Mouse (Mus musculus) olfactory bulb, adult 2 months (tissue): ENCODE results near the gene Khk. TPM values are rescaled to one million over a fixed set of nuclear protein-coding genes. Genes with fewer than 3 reads are reported as not detected.

Experiments
- H3K27ac ChIP-seq: fragments of 200-500 bp; 2 replicates; pipeline ENCODE4 v1.5.1; 2012; ENCODE audit warnings: low read depth, low read length; ENCODE audit not compliant: insufficient read depth
- H3K4me1 ChIP-seq: fragments of 200-500 bp; 2 replicates; pipeline ENCODE4 v1.6.1; 2012; ENCODE audit warnings: low read length; ENCODE audit not compliant: control insufficient read depth, insufficient read depth
- H3K4me3 ChIP-seq: fragments of 200-500 bp; 2 replicates; pipeline ENCODE4 v1.5.1; 2012; ENCODE audit warnings: mild to moderate bottlenecking, low read depth, low read length, moderate library complexity; ENCODE audit not compliant: insufficient read depth
- CTCF ChIP-seq: fragments of 200-500 bp; IDR thresholded peaks from 2 replicates; pipeline ENCODE4 v1.5.1; 2012; ENCODE audit warnings: low read depth, mild to moderate bottlenecking, low read length, moderate library complexity; ENCODE audit not compliant: insufficient read depth
- POLR2A ChIP-seq: fragments of 200-500 bp; IDR thresholded peaks from 2 replicates; pipeline ENCODE4 v1.6.1; 2012; ENCODE audit warnings: mild to moderate bottlenecking, low read depth, low read length, moderate library complexity; ENCODE audit not compliant: insufficient read depth
- WGBS: fragments of 180-500 bp; shearing (Covaris S2); methylation state at CpG from one replicate; pipeline ENCODE4 v1.1.7; 2018; 5-methylcytosine and 5-hydroxymethylcytosine counted together
- polyA plus RNA-seq: library from polyadenylated mRNA; stranded (reverse); fragments of >200 nt; gene quantifications from 2 replicates; pipeline ENCODE4 v1.2.4, GENCODE M21; 2012; ENCODE audit warnings: low replicate concordance; ENCODE audit not compliant: missing spikeins, insufficient read depth, insufficient read length

Gene Khk
- polyA plus RNA-seq, 1 experiment: not detected

DNA sequence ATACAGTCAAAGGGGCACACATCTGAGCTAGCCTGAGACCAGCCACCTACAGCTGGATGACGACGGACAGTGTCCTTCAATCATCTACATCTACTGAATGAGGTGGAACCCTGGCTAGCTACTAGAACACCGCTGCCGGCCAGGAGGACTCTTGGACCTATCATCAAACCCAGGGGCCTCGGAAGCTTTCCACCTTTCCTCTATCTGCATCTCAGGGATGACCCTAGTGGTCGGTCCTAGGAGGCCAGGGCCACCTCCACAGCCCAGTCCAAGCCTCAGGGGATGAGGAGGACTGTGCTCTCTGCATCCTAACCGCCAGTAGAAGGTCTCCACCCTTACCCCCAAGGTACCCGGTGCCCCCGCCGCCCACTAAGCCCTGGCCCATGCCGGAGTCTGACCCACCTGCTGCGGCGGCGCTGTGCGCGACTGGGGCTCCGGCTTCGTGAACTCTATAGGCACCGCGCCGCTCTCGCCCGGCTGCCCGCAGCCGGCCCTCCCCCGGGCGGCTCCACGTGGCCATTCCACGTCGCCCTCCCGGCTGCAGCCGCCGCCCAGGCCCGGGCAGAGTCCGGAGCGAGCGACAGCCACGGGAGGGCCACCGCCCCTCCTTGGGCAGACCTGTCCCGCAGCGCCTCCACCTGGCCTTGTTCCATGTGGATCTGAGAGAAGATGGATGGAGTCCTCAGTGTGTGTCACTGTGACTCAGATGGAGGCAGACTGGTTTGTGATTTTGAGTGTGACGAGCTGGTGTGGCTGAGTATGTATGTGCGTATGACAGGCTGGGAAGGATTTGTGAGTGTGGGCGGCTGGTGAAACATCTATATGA, 23.9 kb downstream of the Khk start, which contains the start of gene Cgref1:
Gene Cgref1, minus strand, starts transcription at position 636 of the 826 bp plus-strand sequence.
- 6% methylated on average over 44 of the region's 44 CpGs for whole genome bisulfite sequencing
- H3K27ac ChIP-seq: no peak within 1 kb of the TSS

GRCm38 (mm10) chr5:30948620-30949019, 27.4 kb downstream of the Khk start:
- H3K27ac ChIP-seq: no peak overlapping the region
- no peak overlapping the region for H3K4me3 ChIP-seq
- H3K4me1 ChIP-seq: peaks cover 14% of the 10 kb centered on the region
- TF ChIP-seq POLR2A (no peak), CTCF (no peak)
- WGBS: 83% methylated on average over 5 of the region's 5 CpGs

More for the DNA sequence above, 23.9 kb downstream of the Khk start, which contains the start of gene Cgref1:
- TF ChIP-seq POLR2A (no peak), CTCF (0 out of 2 replicates have a peak, but pooled peaks have one; percentile 13)
- Histone ChIP-seq H3K4me1 (peaks cover 11% of the 10 kb centered on the region), H3K4me3 (peak within 1 kb of the TSS; percentile 50)

DNA sequence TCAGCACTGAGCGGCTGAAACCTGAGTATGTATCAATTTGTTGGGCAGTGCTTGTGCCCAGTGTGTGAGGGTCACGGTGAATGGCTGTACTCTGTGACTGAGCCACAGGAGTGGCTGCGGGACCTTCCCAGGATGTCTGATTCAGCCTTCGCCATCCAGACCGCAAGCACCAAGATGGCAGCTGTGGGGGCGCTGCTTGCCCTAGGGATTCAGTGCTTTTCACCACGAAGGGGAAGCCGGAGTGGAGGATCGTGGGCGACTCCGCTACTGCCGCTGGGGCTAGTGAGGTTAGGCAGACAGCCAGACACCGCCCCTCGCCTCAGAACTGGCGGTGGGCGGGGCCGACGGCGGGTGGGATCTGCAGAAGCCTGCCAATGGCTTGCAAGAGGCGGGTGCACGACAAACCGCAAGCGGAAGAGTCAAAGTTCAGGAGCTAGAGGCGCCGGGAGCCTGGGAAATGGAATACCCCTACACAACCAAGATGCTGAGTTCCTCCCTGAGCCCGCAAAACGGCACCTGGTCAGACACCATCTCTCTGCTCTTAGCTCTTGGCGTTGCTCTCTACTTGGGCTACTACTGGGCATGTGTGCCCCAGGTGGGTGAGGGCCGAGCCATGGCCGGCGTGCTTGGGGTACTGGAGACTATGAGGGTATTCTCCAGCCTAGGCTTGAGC, 28.6 kb downstream of the Khk start:
- Histone ChIP-seq H3K4me3 (peak overlapping the region; percentile 60), H3K4me1 (peaks cover 14% of the 10 kb centered on the region), H3K27ac (peak overlapping the region; percentile 78)
- under 1% methylated on average over 31 of the region's 31 CpGs for WGBS
- peak; percentile 59 for TF ChIP-seq POLR2A
- TF ChIP-seq CTCF: no peak

DNA sequence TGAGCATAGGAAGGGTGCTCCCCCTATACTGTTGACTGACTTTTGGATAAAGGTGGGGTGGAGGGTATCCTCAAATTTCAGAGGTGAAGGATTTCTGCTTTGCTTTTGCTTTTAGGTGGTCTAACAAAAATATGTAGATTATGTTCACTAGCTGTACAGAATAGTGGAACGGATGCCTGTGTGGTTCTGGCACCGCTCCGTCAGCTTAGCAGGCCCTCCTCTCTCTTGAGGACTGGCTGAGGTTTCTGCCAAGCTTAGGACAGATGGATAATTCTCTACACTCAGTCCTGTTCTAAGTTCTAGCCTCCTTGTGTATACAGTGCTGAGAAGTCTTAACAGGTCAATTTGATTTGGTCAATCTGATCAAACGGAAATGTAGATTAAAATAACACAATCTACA, 29.2 kb downstream of the Khk start:
- peak overlapping the region; percentile 5; the same call in 1 of the 2 replicates for H3K27ac ChIP-seq
- no peak for TF ChIP-seq POLR2A

GRCm38 (mm10) chr5:30950922-30951321, 29.7 kb downstream of the Khk start:
- H3K4me3 ChIP-seq: no peak overlapping the region
- no peak overlapping the region for H3K27ac ChIP-seq
- TF ChIP-seq CTCF (no peak), POLR2A (no peak)
- 83% methylated on average over 2 of the region's 2 CpGs for WGBS
- peaks cover 8% of the 10 kb centered on the region for H3K4me1 ChIP-seq

More for the DNA sequence above, 29.2 kb downstream of the Khk start:
- 33% methylated on average over 4 of the region's 4 CpGs for WGBS
- H3K4me1 ChIP-seq: peaks cover 7% of the 10 kb centered on the region
- peak overlapping the region; percentile 60 for H3K4me3 ChIP-seq

- WGBS: 35% methylated on average over 6 of the region's 6 CpGs
- H3K4me1 ChIP-seq: peaks cover 10% of the 10 kb centered on the region
- TF ChIP-seq CTCF (no peak), POLR2A (no peak)
- H3K4me3 ChIP-seq: no peak overlapping the region
- H3K27ac ChIP-seq: no peak overlapping the region
Measured at GRCm38 (mm10) chr5:30951706-30952105, 30.5 kb downstream of the Khk start.

- 76% methylated on average over 5 of the region's 5 CpGs for WGBS
- no peak overlapping the region for H3K4me3 ChIP-seq
- no peak overlapping the region for H3K27ac ChIP-seq
- TF ChIP-seq CTCF (no peak), POLR2A (no peak)
- H3K4me1 ChIP-seq: peaks cover 10% of the 10 kb centered on the region
Measured at GRCm38 (mm10) chr5:30952551-30952950, 31.3 kb downstream of the Khk start.

- Histone ChIP-seq H3K27ac (no peak overlapping the region), H3K4me3 (no peak overlapping the region), H3K4me1 (peaks cover 21% of the 10 kb centered on the region)
- WGBS: 83% methylated on average over 6 of the region's 6 CpGs
- no peak for TF ChIP-seq CTCF
- TF ChIP-seq POLR2A: no peak
Measured at GRCm38 (mm10) chr5:30954065-30954464, 32.8 kb downstream of the Khk start.

DNA sequence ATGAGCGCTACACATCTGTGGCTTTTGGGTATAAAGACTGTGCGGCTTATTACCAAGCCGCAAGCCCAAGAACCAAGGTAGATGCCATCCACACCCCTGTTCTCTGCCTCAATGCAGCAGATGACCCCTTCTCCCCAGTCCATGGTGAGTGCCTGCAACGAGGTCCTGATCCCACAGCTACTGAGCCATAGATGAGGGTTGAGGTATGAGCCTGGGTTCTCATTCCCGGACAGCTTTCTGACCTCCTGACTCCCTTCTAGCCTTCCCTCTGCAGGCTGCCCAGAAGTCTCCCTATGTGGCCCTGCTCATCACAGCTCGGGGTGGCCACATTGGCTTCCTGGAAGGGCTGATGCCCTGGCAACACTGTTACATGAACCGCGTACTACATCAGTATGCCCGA, 33.3 kb downstream of the Khk start:
- TF ChIP-seq POLR2A: no peak
- peaks cover 24% of the 10 kb centered on the region for H3K4me1 ChIP-seq
- WGBS: 95% methylated on average over 9 of the region's 9 CpGs
- no peak overlapping the region for H3K27ac ChIP-seq
- no peak overlapping the region for H3K4me3 ChIP-seq
